Mouse (Mus musculus): ENCODE data around the gene Mtmr2.

GRCm38 (mm10) chr9:13752543-13752942 is 4.3 kb downstream of the Mtmr2 start:
- TF ChIP-seq CTCF (IDR thresholded peaks at IDR 0.05; ENCODE audit: borderline replicate concordance, extremely low read depth, insufficient read depth, insufficient read length) (no peak), POLR2A (IDR thresholded peaks at IDR 0.05; ENCODE audit: borderline replicate concordance, extremely low read depth, insufficient read depth, insufficient read length, poor library complexity, severe bottlenecking) (no peak)
